Mouse (Mus musculus) spleen, adult 2 months (tissue): ENCODE data around the gene Prap1. TPM values are rescaled to one million over a fixed set of nuclear protein-coding genes. Genes with fewer than 3 reads are reported as not detected.
A peak's percentile ranks its signal among the peaks of the same experiment; 100 is the strongest.

ENCODE experiments used
- DNase-seq, 2 experiments: peaks; one replicate each; pipeline versions ENCODE4 v3.0.0 to v3.0.0-alpha.2; 2012 to 2021; ENCODE audit warnings: low spot score in 2 of 2, low read depth in 1 of 2
- H3K27ac ChIP-seq: fragments of 200-500 bp; 2 replicates; pipeline ENCODE4 v1.5.1; 2012; ENCODE audit warnings: low read length, inconsistent platforms; ENCODE audit not compliant: insufficient read depth
- H3K27me3 ChIP-seq: fragments of 200-500 bp; 2 replicates; pipeline ENCODE4 v1.6.1; 2012; ENCODE audit warnings: mild to moderate bottlenecking, moderate library complexity, low read length, inconsistent platforms; ENCODE audit not compliant: control insufficient read depth, insufficient read depth
- H3K36me3 ChIP-seq: fragments of 200-500 bp; 2 replicates; pipeline ENCODE4 v1.6.1; 2012; ENCODE audit warnings: mild to moderate bottlenecking, low read length, inconsistent platforms; ENCODE audit not compliant: control insufficient read depth, insufficient read depth
- H3K4me1 ChIP-seq: fragments of 200-500 bp; 2 replicates; pipeline ENCODE4 v1.6.1; 2011; ENCODE audit warnings: inconsistent platforms; ENCODE audit not compliant: control insufficient read depth, insufficient read depth, insufficient read length
- H3K4me3 ChIP-seq: fragments of 200-500 bp; 2 replicates; pipeline ENCODE4 v1.5.1; 2011; ENCODE audit warnings: mild to moderate bottlenecking, inconsistent platforms; ENCODE audit not compliant: insufficient read depth, insufficient read length; ENCODE audit errors: extremely low read depth
- CTCF ChIP-seq: fragments of 200-500 bp; IDR thresholded peaks from 2 replicates; pipeline ENCODE4 v1.5.1; 2011; ENCODE audit warnings: mild to moderate bottlenecking, inconsistent platforms; ENCODE audit not compliant: insufficient read depth, insufficient read length, insufficient replicate concordance; ENCODE audit errors: extremely low read depth
- POLR2A ChIP-seq: fragments of 200-500 bp; IDR thresholded peaks from 2 replicates; pipeline ENCODE4 v1.6.1; 2011; ENCODE audit warnings: low read depth, low read length, inconsistent platforms
- WGBS: fragments of 180-500 bp; shearing (Covaris S2); methylation state at CpG from one replicate; pipeline ENCODE4 v1.1.7; 2018; 5-methylcytosine and 5-hydroxymethylcytosine counted together
- polyA plus RNA-seq: library from polyadenylated mRNA; depleted of rRNA; stranded (reverse); fragments of >200 nt; gene quantifications from 2 replicates; pipeline ENCODE4 v1.2.3, GENCODE M21; 2012; rRNA removed

The Prap1 gene
- polyA plus RNA-seq, 1 experiment = not detected

GRCm38 (mm10) chr7:140135106-140135770 lies 42.0 kb downstream of the Prap1 start:
- Histone ChIP-seq H3K27ac (no peak overlapping the region), H3K36me3 (no peaks in the 10 kb centered on the region), H3K4me1 (no peaks in the 10 kb centered on the region), H3K27me3 (no peaks in the 10 kb centered on the region), H3K4me3 (no peak overlapping the region)
- no peak for DNase-seq
- TF ChIP-seq CTCF (no peak), POLR2A (no peak)
- WGBS = 88% methylated on average over 5 of the region's 5 CpGs

GRCm38 (mm10) chr7:140137135-140138020 lies 44.2 kb downstream of the Prap1 start, which contains the start of gene Mtg1:
TSS of gene Mtg1 (plus strand) at chr7:140137564.
- H3K36me3 ChIP-seq = no peaks in the 10 kb centered on the region
- no peaks in the 10 kb centered on the region for H3K4me1 ChIP-seq
- H3K27ac ChIP-seq = peak within 1 kb of the TSS; percentile 93
- H3K27me3 ChIP-seq = no peaks in the 10 kb centered on the region
- peak; percentile 88 for DNase-seq
- TF ChIP-seq POLR2A (peak; percentile 58), CTCF (no peak)
- H3K4me3 ChIP-seq = peak within 1 kb of the TSS; percentile 98
- WGBS = 3% methylated on average over 39 of the region's 39 CpGs

- WGBS = under 1% methylated on average over 8 of the region's 8 CpGs
- Histone ChIP-seq H3K27ac (peak overlapping the region; percentile 93), H3K27me3 (no peaks in the 10 kb centered on the region), H3K36me3 (no peaks in the 10 kb centered on the region), H3K4me3 (peak overlapping the region; percentile 98), H3K4me1 (no peaks in the 10 kb centered on the region)
- TF ChIP-seq POLR2A (no peak; the same call in 1 of the 2 replicates), CTCF (no peak)
- no peak for DNase-seq
These were observed 44.8 kb downstream of the Prap1 start for GRCm38 (mm10) chr7:140138021-140138310.

GRCm38 (mm10) chr7:140141350-140141749 lies 48.2 kb downstream of the Prap1 start:
- Histone ChIP-seq H3K36me3 (peaks cover 3% of the 10 kb centered on the region), H3K27me3 (no peaks in the 10 kb centered on the region), H3K27ac (no peak overlapping the region), H3K4me1 (no peaks in the 10 kb centered on the region), H3K4me3 (no peak overlapping the region)
- TF ChIP-seq POLR2A (no peak), CTCF (peak; percentile 79; the same call in 1 of the 2 replicates)
- 5% methylated on average over 14 of the region's 14 CpGs for WGBS
- DNase-seq = peak; percentile 60 to 71

- Histone ChIP-seq H3K27ac (no peak overlapping the region), H3K36me3 (peaks cover 14% of the 10 kb centered on the region), H3K4me1 (no peaks in the 10 kb centered on the region), H3K27me3 (no peaks in the 10 kb centered on the region), H3K4me3 (no peak overlapping the region)
- no peak for TF ChIP-seq POLR2A
- no peak for TF ChIP-seq CTCF
- 97% methylated on average over 4 of the region's 4 CpGs for WGBS
- DNase-seq = no peak
These were observed 51.4 kb downstream of the Prap1 start for GRCm38 (mm10) chr7:140144550-140144949.

Other genes with a start within 250 kb of the Prap1 start
- gene Kndc1, start 198.7 kb upstream of the Prap1 start, polyA plus RNA-seq = 0.08 and 0.16 TPM in 2 replicates
- 1.1 and 2.3 TPM in 2 replicates for gene Utf1, start 149.6 kb upstream of the Prap1 start, polyA plus RNA-seq
- 0.14 and 0.22 TPM in 2 replicates for gene 6430531B16Rik, start 114.6 kb upstream of the Prap1 start, polyA plus RNA-seq
- gene Adam8, start 100.8 kb upstream of the Prap1 start, polyA plus RNA-seq = 23.2 and 26.2 TPM in 2 replicates
- 43.3 and 95.2 TPM in 2 replicates for gene Zfp511, start 57.0 kb upstream of the Prap1 start, polyA plus RNA-seq
- gene Tubgcp2, start 56.7 kb upstream of the Prap1 start, polyA plus RNA-seq = 16.3 and 17.5 TPM in 2 replicates
- not detected in 2 replicates for gene Msx3, start 44.3 kb upstream of the Prap1 start, polyA plus RNA-seq
- gene Caly, start 10.8 kb upstream of the Prap1 start, polyA plus RNA-seq = not detected in 2 replicates
- gene Fuom, start 9.0 kb downstream of the Prap1 start, polyA plus RNA-seq = 9.4 and 10.9 TPM in 2 replicates
- 8.7 and 9.9 TPM in 2 replicates for gene Paox, start 22.4 kb downstream of the Prap1 start, polyA plus RNA-seq
- gene Echs1, start 23.1 kb downstream of the Prap1 start, polyA plus RNA-seq = 24.5 and 29.5 TPM in 2 replicates
- 18.8 and 20.5 TPM in 2 replicates for gene Mtg1, start 44.2 kb downstream of the Prap1 start, polyA plus RNA-seq
- 0.04 and 0.08 TPM in 2 replicates for gene Sprn, start 61.5 kb downstream of the Prap1 start, polyA plus RNA-seq
- gene Olfr522, start 71.4 kb downstream of the Prap1 start, polyA plus RNA-seq = not detected in 2 replicates
- 0.12 TPM in 1 of 2 replicates, not detected in the other for gene Olfr523, start 79.8 kb downstream of the Prap1 start, polyA plus RNA-seq
- gene Olfr524, start 112.6 kb downstream of the Prap1 start, polyA plus RNA-seq = 0.01 and 0.07 TPM in 2 replicates
- 1.3 and 2.1 TPM in 2 replicates for gene Cd163l1, start 124.9 kb downstream of the Prap1 start, polyA plus RNA-seq
- gene 5830411N06Rik, start 153.9 kb downstream of the Prap1 start, polyA plus RNA-seq = 0.99 and 1.9 TPM in 2 replicates
- not detected in 2 replicates for gene Olfr525, start 227.5 kb downstream of the Prap1 start, polyA plus RNA-seq
- not detected in 2 replicates for gene Olfr527, start 240.6 kb downstream of the Prap1 start, polyA plus RNA-seq